Mouse (Mus musculus): ENCODE data around the gene Mdk.

DNA sequence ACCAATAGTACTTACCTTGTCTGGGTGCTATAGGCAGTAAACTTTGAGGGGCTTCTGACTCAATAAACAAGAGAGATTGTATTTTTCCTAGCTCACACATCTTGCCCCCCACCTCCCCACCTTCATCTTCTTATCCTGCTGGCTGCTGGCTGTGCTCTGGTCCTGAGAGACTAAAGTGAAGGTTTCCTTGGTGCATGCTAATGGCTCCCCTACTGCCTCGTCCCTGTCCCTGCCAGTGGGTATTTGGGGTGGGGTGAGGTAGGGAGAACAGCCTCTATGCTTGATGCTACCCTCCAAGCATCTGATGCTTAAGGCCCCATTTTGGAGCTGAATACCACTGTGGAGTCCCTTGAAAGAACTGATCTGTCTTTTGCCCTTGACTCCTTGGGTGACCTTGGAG is 7.4 kb downstream of the Mdk start:
- TF ChIP-seq POLR2A (IDR thresholded peaks at IDR 0.05; ENCODE audit: insufficient read depth, low read length) (no peak), CTCF (IDR thresholded peaks at IDR 0.05; ENCODE audit: low read depth, low read length) (no peak), EP300 (IDR thresholded peaks at IDR 0.05; ENCODE audit: insufficient read depth, low read depth, low read length) (no peak)
